Mouse (Mus musculus) c-Kit-negative CD71-positive TER-119-positive erythroid progenitor cells, embryonic 14.5 days (primary cell): ENCODE data around the gene Bloc1s3.

Source experiments
- DNase-seq: peaks from one replicate; pipeline ENCODE4 v3.0.0-alpha.2; 2013; ENCODE audit warnings: low read depth, low spot score

Gene Bloc1s3

DNA sequence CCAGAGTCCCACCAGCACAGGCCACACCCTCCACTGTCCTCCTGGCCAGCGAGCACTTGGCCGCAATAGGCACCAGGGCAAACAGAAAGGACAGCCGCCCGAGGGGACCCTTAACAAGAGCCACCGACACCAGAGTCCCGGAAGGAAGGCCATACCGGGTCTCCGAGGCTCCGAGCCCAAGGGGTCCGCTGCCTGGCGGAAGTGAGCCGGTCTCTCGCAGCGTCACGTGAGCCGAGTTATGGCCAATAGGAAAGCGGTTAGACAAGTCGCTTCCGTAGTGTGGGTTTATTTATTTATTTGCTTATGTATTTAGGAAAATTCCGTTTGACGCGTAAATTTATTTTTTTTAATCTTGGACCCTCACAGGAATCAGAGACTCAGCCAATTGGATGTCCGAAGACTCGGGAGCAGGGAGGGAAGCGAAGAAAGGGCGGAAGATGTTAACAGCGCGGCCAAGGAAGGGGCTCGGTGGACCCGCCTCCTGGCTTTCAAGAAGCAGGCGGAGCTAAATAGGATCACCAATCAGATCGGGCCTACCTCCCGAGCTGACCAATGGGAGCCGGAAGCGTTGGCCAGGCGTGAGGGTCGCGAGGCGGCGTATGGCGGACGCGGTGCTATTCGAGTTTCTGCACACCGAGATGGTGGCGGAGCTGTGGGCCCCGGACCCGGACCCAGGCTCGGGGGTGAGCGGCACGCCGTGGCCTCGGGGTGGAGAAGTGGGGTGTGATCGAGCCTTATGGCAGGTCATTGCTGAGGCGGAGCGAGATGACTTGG lies at the start of gene Bloc1s3, which contains the start of gene Trappc6a:
Gene Bloc1s3, minus strand, starts transcription at position 218 of the 774 bp plus-strand sequence.
Gene Trappc6a, plus strand, starts transcription at position 246 of the 774 bp plus-strand sequence.
- peak; percentile 90 for DNase-seq

DNA sequence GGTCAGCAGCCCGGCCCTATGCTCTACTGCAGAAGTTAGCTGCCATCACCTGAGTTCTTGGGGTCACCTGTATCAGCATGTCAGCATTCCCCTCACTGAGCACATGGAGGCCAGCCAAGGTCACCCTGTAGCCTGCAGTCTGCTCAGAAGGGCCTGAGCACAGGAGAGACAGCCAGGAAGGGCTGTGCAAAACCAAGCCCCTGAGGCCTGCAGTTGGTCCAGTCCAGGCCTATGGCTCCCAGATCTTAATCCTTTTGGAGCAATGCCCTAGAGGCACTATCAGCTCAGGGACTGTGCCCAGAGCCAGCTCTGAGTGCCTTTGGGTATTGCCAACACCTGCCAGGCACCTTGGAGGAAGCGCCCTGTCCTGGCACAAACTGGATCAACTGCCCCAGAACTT lies 48.9 kb upstream of the Bloc1s3 start:
- DNase-seq, result no peak

DNA sequence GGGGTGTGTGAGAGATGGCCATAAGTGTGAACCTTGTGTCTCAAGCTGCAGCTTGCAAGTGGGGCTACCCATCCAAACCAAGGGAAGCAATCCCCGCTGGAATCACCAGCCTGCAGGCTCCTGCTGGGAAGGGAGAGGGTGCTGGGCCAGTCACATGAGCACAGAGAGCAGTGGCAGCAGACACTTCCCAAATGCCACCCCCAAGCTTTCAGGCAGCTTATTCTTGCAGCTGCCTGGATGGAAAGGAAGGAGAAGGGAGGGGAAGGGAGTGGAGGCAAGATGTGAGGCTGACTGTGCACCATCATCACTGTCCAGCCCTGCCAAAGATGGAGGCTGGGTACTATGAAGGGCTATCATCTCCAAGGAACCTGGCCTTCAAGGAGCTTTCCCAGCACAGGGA lies 46.0 kb upstream of the Bloc1s3 start:
- no peak for DNase-seq

DNA sequence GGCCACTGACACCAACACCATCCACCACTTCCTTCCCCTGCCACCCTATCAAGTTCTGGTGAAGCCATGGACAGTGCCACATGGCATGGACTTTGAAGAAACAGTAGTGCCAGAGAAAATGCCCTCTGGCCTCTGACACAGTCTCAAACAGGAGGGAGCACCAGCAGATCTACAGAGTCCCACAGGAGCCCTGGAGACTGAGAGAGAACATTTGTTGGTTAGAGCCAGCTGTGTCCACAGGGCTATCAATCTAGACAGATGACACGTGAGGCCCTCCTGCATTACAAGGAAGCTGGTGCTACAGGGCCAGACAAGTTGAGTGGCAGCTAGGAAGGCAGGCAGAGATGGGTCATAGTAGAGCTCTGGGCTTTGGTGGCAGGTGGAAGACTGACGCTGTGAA lies 44.3 kb upstream of the Bloc1s3 start:
- no peak for DNase-seq

GRCm38 (mm10) chr7:19551634-19552033 lies 43.5 kb upstream of the Bloc1s3 start:
- DNase-seq, result no peak

DNA sequence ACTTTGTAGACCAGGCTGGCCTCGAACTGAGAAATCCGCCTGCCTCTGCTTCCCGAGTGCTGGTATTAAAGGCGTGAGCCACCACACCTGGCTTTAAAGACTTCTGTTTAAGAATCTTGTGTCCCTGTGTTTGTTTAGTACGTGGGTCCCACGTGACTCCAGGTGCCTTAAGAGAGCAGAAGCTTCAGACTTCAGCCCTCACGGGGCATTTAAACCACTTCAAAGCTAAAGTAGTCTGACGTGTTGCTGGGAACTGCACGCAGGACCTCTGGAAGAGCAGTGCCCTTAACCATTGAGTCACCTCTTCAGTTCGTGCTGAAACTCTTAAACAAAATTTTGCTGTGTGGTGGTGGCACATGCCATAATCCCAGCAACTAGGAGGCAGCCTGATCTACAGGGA lies 41.2 kb upstream of the Bloc1s3 start:
- DNase-seq, result no peak

DNA sequence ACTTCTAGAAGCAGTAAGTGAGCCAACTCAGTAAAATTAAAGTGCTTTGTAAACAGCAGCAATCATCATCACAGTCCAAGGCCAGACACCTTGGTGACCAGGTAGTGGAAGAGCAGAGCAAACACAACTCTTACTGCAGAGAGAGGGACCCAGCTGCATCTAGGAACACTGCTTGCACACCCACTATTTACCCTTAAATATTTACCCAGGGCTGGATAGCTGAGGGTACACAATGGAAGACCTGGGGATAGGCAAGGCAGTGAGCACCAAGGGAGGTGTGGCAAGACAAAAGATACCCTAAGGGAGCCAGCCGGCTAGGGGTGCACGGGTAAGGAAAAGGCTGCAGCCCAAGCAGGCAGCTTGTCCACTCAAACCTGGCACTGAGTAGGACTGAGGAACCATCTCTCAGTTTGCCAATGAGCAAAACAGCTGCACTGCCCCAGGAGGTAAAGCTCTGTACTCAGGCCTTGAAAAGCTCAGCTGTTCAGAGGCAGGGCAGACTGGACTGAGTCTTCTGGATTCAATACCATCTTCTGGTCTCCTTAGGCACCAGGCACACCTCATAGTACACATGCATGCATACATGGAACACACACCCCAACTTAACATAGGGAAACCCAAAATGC lies 39.3 kb upstream of the Bloc1s3 start:
- DNase-seq, result no peak

- DNase-seq, result no peak
Measured at GRCm38 (mm10) chr7:19546007-19546406, 37.8 kb upstream of the Bloc1s3 start.

DNA sequence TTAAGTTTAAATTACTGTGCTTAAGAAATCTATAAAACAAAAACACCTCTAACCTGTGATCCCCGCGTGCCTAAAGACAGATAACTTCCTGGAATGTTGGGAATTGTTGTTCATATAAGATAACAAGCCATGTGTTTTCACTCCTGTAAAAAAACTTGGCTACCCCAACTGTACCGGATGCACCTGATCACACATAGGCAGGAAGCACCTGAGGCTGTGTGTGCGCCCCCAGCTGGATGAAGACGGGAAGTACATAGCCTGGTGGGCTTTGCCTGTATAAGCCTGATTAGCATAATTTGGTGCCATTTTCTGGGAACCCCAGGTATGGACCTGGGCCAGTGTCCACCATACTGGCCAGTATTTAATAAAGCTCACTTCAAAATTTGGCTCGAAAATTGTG lies 35.4 kb upstream of the Bloc1s3 start:
- DNase-seq, result no peak

GRCm38 (mm10) chr7:19542155-19542691 lies 34.1 kb upstream of the Bloc1s3 start:
- no peak for DNase-seq

GRCm38 (mm10) chr7:19541681-19542154 lies 33.6 kb upstream of the Bloc1s3 start:
- no peak for DNase-seq

GRCm38 (mm10) chr7:19540771-19541566 lies 32.8 kb upstream of the Bloc1s3 start:
- no peak for DNase-seq

GRCm38 (mm10) chr7:19534676-19535075 lies 26.5 kb upstream of the Bloc1s3 start:
- DNase-seq, result no peak

- no peak for DNase-seq
Measured at GRCm38 (mm10) chr7:19532240-19532639, 24.1 kb upstream of the Bloc1s3 start.

DNA sequence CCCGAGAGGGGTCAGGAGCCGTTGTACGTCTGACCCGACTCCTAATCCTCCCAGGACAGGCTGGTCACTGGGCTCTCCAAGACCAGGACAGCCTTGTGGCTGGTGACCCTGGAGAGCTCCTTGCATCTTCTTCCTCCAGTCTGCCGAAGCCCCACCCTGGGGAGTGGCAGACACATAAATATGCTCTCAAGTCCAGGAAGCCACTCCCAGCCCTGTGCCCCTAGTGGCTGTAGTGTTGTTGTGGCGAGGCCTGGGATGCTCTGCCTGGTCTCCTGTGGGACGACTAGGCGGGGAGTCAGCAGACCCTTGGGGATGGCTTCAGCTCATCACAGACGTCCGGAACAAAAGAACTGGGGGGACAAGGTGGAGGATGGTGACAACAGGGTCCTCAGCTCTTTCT lies 22.9 kb upstream of the Bloc1s3 start:
- DNase-seq, result no peak

DNA sequence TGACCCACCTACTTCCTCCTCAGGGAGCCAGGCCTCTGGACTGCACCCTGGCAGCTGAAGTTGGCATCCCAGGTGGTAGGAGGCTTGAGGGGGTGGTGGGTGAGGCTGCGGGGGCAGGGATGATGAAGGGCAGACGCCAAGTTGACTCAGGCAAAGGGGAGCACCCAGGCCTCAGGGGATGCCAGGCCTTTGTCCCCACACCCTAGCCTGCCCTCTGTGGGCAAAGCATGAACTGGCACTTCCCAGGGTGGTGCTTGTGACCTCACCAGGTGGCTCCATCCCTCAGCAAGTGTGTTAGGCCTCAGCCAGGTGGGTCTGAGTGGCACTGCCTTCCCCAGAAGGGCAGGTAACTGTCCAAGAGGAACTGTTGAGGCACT lies 16.9 kb upstream of the Bloc1s3 start:
- no peak for DNase-seq

DNA sequence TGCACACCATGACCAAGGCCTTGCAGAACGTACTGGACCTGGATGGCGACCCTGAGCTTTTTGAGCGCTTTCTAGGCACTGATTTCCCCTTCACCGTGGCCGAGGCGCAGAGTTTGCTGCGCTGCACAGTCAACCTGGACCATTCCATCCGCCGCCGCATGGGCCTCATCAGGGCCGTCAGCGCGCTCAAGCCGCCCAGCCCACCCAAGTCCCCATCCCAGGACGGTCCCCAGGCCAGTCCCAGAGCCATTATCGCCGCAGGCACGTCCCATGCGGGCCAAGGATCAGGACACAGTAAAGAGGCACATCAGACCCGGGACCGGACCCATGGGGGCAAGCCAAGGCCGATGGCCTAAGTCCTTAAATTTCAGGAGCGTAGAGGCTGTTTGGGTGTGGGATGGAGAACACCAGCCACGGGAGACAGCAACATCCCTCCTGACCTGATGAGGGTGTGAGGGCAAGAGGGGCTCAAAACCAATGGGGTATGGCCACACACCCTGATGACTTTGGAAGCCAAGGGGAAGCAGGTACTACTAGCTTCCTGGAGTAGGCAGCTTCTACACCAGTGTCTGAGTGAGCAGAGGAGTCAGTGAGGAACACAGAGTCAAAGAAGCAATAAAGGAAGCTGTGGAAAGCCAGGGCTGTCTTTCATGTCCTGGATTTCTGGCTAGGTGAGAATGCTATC lies 16.4 kb upstream of the Bloc1s3 start:
- no peak for DNase-seq

GRCm38 (mm10) chr7:19523757-19524419 lies 15.7 kb upstream of the Bloc1s3 start:
- no peak for DNase-seq

DNA sequence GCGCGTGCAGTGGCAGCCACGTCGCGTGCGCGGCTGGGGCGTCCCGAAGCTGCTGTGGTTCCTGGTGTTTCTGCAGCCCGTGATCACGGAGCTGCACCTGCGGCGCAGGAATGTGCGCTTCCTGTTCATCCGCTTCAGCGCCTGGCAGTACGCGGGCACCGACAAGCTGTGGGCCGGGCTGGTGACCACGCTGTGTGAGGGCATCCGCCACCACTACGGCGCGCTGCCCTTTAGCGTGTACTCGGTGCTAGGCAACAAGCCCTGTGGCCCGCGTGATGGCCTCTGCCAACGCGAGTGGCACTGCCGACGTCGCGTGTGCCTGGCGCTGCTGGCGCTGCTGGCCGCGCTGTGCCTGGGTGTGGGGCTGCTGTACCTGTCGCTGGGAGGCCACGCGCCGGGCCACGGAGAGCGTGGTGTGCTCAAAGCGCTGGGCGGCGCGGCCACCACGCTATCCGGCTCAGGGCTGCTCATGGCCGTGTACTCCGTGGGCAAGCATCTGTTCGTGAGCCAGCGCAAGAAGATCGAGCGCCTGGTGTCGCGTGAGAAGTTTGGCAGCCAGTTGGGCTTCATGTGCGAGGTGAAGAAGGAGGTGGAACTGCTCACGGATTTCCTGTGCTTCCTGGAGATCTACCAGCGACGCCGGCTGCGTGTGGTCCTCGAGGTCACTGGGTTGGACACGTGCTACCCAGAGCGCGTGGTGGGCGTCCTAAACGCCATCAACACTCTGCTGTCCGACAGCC lies 15.0 kb upstream of the Bloc1s3 start:
- DNase-seq, result no peak

DNA sequence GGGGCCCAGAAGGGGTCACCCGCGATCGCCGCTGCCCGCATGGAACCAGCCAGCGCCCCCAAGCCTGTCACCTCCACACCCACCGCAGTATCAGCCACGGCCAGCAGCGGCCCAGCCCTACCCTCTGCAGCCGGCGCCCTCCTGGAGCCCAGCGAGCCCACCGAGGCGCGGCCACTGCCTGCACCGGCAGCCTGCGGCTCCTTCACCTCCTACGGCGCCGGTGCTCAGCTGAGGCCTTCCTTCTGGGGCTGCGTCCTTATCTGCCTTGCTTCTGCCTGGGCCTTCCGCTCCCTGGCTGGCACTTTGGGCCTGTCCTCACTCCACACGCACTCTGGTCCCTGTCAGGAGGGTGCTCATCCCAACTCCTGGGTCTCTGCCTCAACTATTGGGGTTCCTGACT lies 11.9 kb upstream of the Bloc1s3 start:
- no peak for DNase-seq
